ENCODE assay signal across 25 mouse cellular contexts in genomic region chr6:149460971-149461370, GRCm38 (mm10). TPM values are rescaled to one million over a fixed set of nuclear protein-coding genes. Genes with fewer than 3 reads are reported as not detected.
"Had no signal": no experiment of that assay in that cellular context is flagged by ENCODE, and none has a peak within 500 bp of the region (broad histone marks: within the 10 kb centered on the region; RNA-seq: fewer than 3 reads in every experiment).

No protein-coding gene starts in this region.

- H3K4me3 ChIP-seq: heart, adult 2 months; heart, embryonic 13.5 days; heart, embryonic 15.5 days; hindbrain, embryonic 13.5 days; hindbrain, embryonic 15.5 days; kidney, embryonic 15.5 days; limb, embryonic 13.5 days; limb, embryonic 15.5 days; liver, embryonic 12.5 days had no signal

- H3K9ac ChIP-seq: heart, embryonic 13.5 days; heart, embryonic 15.5 days; hindbrain, embryonic 13.5 days; hindbrain, embryonic 15.5 days; kidney, embryonic 15.5 days; limb, embryonic 13.5 days; limb, embryonic 15.5 days; liver, embryonic 12.5 days had no signal

- H3K9me3 ChIP-seq: heart, embryonic 13.5 days; heart, embryonic 15.5 days; hindbrain, embryonic 13.5 days; hindbrain, embryonic 15.5 days; kidney, embryonic 15.5 days; limb, embryonic 13.5 days; limb, embryonic 15.5 days; liver, embryonic 12.5 days had no signal

- H3K27ac ChIP-seq: heart, adult 2 months; heart, embryonic 13.5 days; heart, embryonic 15.5 days; hindbrain, embryonic 13.5 days; hindbrain, embryonic 15.5 days; hindbrain, postnatal 0 days; kidney, embryonic 15.5 days; kidney, postnatal 0 days; limb, embryonic 13.5 days; limb, embryonic 15.5 days; liver, embryonic 12.5 days had no signal

- H3K27me3 ChIP-seq: heart, embryonic 13.5 days; heart, embryonic 15.5 days; hindbrain, embryonic 13.5 days; hindbrain, embryonic 15.5 days; kidney, embryonic 15.5 days; limb, embryonic 13.5 days; limb, embryonic 15.5 days; liver, embryonic 12.5 days had no signal

- H3K36me3 ChIP-seq: heart, embryonic 13.5 days; heart, embryonic 15.5 days; kidney, embryonic 15.5 days; limb, embryonic 13.5 days; limb, embryonic 15.5 days; liver, embryonic 12.5 days had no signal

- DNase-seq: gastrocnemius, postnatal 14 days; gastrocnemius, postnatal 36 days; heart, adult 11 months; heart, adult 2 months; heart, postnatal 14 days; heart, postnatal 36 days; kidney, adult 11 months; kidney, adult 2 months; kidney, adult 9 months; kidney, postnatal 14 days; kidney, postnatal 36 days; layer of hippocampus, adult 9-11 months; layer of hippocampus, postnatal 36 days; left cerebral cortex, postnatal 4 days had no signal

- H3K4me1 ChIP-seq: heart, embryonic 13.5 days; heart, embryonic 15.5 days; hindbrain, embryonic 13.5 days; hindbrain, embryonic 15.5 days; kidney, embryonic 15.5 days; limb, embryonic 13.5 days; limb, embryonic 15.5 days; liver, embryonic 12.5 days had no signal

RNA-seq across cellular contexts. Expression of gene Bicd1, which starts 52.3 kb away (rescaled TPM):
- polyA plus RNA-seq: liver, adult 2 months had no signal
